Mouse (Mus musculus) midbrain, embryonic 14.5 days (tissue): ENCODE measurements around the gene Ankrd60. TPM values are rescaled to one million over a fixed set of nuclear protein-coding genes. Genes with fewer than 3 reads are reported as not detected.

Experiments
- polyA plus RNA-seq: library from polyadenylated mRNA; unstranded; fragments of >200 nt; fragmentation: Nextera tagmentation; extraction: Ambion mirVana; gene quantifications from 2 replicates; pipeline ENCODE4 v1.2.1, GENCODE M21; 2014

Gene Ankrd60
- polyA plus RNA-seq, 1 experiment from 2014 or later = not detected

Other genes starting within 250 kb of the Ankrd60 start
- not detected in 2 replicates for gene 1700021F07Rik, start 55.8 kb downstream of the Ankrd60 start, polyA plus RNA-seq
- gene Rab22a, start 81.4 kb upstream of the Ankrd60 start, polyA plus RNA-seq = 28.4 and 36.9 TPM in 2 replicates
- gene 1700010B08Rik, start 141.1 kb upstream of the Ankrd60 start, polyA plus RNA-seq = not detected in 2 replicates
- gene Vapb, start 159.1 kb upstream of the Ankrd60 start, polyA plus RNA-seq = 14.8 and 24.3 TPM in 2 replicates